Mouse (Mus musculus) heart, postnatal 0 days (tissue): ENCODE data around the gene Lipf. TPM values are rescaled to one million over a fixed set of nuclear protein-coding genes. Genes with fewer than 3 reads are reported as not detected.

Experiments used
- ATAC-seq: fragments of 200-750 bp; cut with Nextera tagmentation; 2 replicates; pipeline ENCODE4 v1.8.0; 2017; ENCODE audit warnings: low read depth, moderate number of reproducible peaks, moderate library complexity; ENCODE audit not compliant: insufficient read depth
- DNase-seq: peaks from one replicate; pipeline ENCODE4 v3.0.0-alpha.2; 2016; ENCODE audit warnings: low spot score
- H3K27ac ChIP-seq: fragments of 300-500 bp; sonication (generic); 2 replicates; pipeline ENCODE4 v1.5.1; 2014; ENCODE audit warnings: low read depth, mild to moderate bottlenecking
- H3K27me3 ChIP-seq: fragments of 300-500 bp; sonication (generic); 2 replicates; pipeline ENCODE4 v1.6.1; 2014; ENCODE audit warnings: low read length, mixed read lengths; ENCODE audit not compliant: control insufficient read depth, insufficient read depth
- H3K36me3 ChIP-seq: fragments of 300-500 bp; sonication (generic); replicated peaks from 2 replicates; pipeline ENCODE4 v1.6.1; 2014; ENCODE audit warnings: low read length, mixed read lengths; ENCODE audit not compliant: control insufficient read depth, insufficient read depth
- H3K4me1 ChIP-seq: fragments of 300-500 bp; sonication (generic); 2 replicates; pipeline ENCODE4 v1.6.1; 2014; ENCODE audit warnings: antibody characterized with exemption; ENCODE audit not compliant: control insufficient read depth, insufficient read depth
- H3K4me2 ChIP-seq: fragments of 300-500 bp; sonication (generic); 2 replicates; pipeline ENCODE4 v1.6.1; 2014; ENCODE audit warnings: low read depth, mild to moderate bottlenecking, low read length, moderate library complexity
- H3K4me3 ChIP-seq: fragments of 300-500 bp; sonication (generic); 2 replicates; pipeline ENCODE4 v1.5.1; 2014; ENCODE audit warnings: low read depth, low read length
- H3K9ac ChIP-seq: fragments of 300-500 bp; sonication (generic); replicated peaks from 2 replicates; pipeline ENCODE4 v1.6.1; 2014; ENCODE audit warnings: low read depth, low read length, mixed read lengths
- H3K9me3 ChIP-seq: fragments of 300-500 bp; sonication (generic); replicated peaks from 2 replicates; pipeline ENCODE4 v1.6.1; 2016; ENCODE audit warnings: low read length; ENCODE audit not compliant: control insufficient read depth
- CTCF ChIP-seq: IDR thresholded peaks from 2 replicates; pipeline ENCODE4 v1.5.1; 2016; ENCODE audit warnings: antibody characterized with exemption, control low read depth, low read depth
- EP300 ChIP-seq: IDR thresholded peaks from 2 replicates; pipeline ENCODE4 v1.6.1; 2016; ENCODE audit warnings: antibody characterized with exemption, low read depth
- WGBS: fragments of 180-500 bp; shearing (Covaris S2); extraction: QIAGEN DNeasy Blood & Tissue Kit; methylation state at CpG from one replicate; pipeline ENCODE4 v1.1.7; 2014; 5-methylcytosine and 5-hydroxymethylcytosine counted together
- polyA plus RNA-seq: library from polyadenylated mRNA; unstranded; fragments of >200 nt; fragmentation: Nextera tagmentation; extraction: Ambion mirVana; gene quantifications from 2 replicates; pipeline ENCODE4 v1.2.1, GENCODE M21; 2015
- total RNA-seq: library from RNA; depleted of rRNA; stranded (reverse); fragments of >200 nt; gene quantifications from 2 replicates; pipeline ENCODE4 v1.2.3, GENCODE M21; 2014; ENCODE audit warnings: low replicate concordance; rRNA removed

The Lipf gene
- total and polyA plus RNA-seq, 2 experiments from 2014 or later, result not detected

DNA sequence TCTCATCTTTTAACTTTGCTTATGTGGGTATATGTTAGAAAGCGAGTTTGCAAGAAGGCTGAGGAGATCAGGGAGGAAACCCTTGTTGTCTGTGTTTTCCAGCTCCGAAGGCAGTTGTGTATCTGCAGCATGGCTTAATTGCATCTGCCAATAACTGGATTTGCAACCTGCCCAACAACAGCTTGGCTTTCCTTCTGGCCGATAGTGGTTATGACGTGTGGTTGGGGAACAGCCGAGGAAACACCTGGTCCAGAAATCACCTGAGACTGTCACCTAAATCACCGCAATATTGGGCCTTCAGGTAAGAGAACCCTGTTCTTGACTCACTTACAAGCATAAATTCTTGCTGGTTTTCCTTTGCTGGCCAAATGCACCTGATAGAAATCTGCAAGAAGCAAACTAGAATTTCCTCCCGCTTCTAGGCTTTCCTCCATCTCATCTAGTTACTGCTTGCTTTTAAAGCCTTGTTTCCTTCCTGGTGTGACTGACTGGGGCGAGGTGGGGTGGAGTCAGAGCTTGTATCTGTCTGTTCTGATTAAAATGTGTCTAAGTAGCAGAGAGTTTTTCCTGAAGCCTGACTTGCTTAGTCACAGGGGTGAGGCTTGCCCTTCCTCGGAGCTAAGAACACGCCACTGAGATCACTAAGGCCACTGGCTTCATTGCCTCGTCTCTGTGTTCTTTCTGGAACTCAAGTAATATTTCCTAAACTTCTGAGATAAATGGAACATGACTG lies 60.6 kb downstream of the Lipf start:
- TF ChIP-seq EP300 (no peak), CTCF (no peak)
- no peak overlapping the region for H3K27ac ChIP-seq
- no peak overlapping the region for H3K4me3 ChIP-seq
- no peaks in the 10 kb centered on the region for H3K9me3 ChIP-seq
- no peaks in the 10 kb centered on the region for H3K4me1 ChIP-seq
- ATAC-seq, result no peak
- no peaks in the 10 kb centered on the region for H3K36me3 ChIP-seq
- no peaks in the 10 kb centered on the region for H3K27me3 ChIP-seq
- DNase-seq, result no peak
- WGBS, result 67% methylated on average over 11 of the region's 11 CpGs
- H3K4me2 ChIP-seq, result no peak overlapping the region
- H3K9ac ChIP-seq, result no peak overlapping the region

DNA sequence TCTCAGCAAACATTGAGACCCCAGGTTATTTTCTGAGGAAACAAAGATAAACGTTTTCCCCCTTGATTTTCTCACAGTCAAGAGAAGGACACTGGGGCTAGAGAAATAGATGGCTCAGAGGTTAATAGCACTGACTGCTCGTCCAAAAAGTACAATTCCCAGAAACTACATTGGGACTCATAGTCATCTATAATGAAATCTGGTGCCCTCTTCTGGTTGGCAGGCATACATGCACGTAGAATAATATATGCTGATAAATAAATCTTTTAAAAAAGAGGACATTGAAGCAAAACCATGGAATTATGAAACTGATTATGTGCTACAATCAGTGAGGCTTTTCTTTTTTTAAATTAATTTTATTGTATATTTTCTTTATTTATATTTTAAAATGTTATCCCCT lies 61.8 kb downstream of the Lipf start:
- Histone ChIP-seq H3K27me3 (no peaks in the 10 kb centered on the region), H3K9ac (no peak overlapping the region), H3K36me3 (no peaks in the 10 kb centered on the region), H3K4me1 (no peaks in the 10 kb centered on the region), H3K9me3 (no peaks in the 10 kb centered on the region), H3K4me2 (no peak overlapping the region), H3K4me3 (no peak overlapping the region), H3K27ac (no peak overlapping the region)
- DNase-seq (peak; percentile 22), ATAC-seq (no peak)
- TF ChIP-seq CTCF (peak; percentile 51), EP300 (no peak)
- 19% methylated on average over 3 of the region's 3 CpGs for WGBS

Other genes starting within 250 kb of the Lipf start
- gene Lipo2, start 209.8 kb upstream of the Lipf start, total RNA-seq, result 0.53 TPM in 1 of 2 replicates, not detected in the other
- gene Lipo2, start 209.8 kb upstream of the Lipf start, polyA plus RNA-seq, result 0.30 and 0.31 TPM in 2 replicates
- 7.6 and 12.9 TPM in 2 replicates for gene Lipo3, start 199.2 kb upstream of the Lipf start, total RNA-seq
- 12.2 and 12.6 TPM in 2 replicates for gene Lipo3, start 199.2 kb upstream of the Lipf start, polyA plus RNA-seq
- gene Lipo1, start 173.7 kb upstream of the Lipf start, total RNA-seq, result not detected in 2 replicates
- gene Lipo1, start 173.7 kb upstream of the Lipf start, polyA plus RNA-seq, result not detected in 2 replicates
- gene Lipk, start 47.1 kb downstream of the Lipf start, total RNA-seq, result not detected in 2 replicates
- gene Lipk, start 47.1 kb downstream of the Lipf start, polyA plus RNA-seq, result not detected in 2 replicates
- gene Lipn, start 106.2 kb downstream of the Lipf start, total RNA-seq, result not detected in 2 replicates
- not detected in 2 replicates for gene Lipn, start 106.2 kb downstream of the Lipf start, polyA plus RNA-seq
- not detected in 2 replicates for gene Lipm, start 139.7 kb downstream of the Lipf start, total RNA-seq
- gene Lipm, start 139.7 kb downstream of the Lipf start, polyA plus RNA-seq, result not detected in 2 replicates
- gene Ankrd22, start 204.9 kb downstream of the Lipf start, total RNA-seq, result 0.34 TPM in 1 of 2 replicates, not detected in the other
- not detected in 2 replicates for gene Ankrd22, start 204.9 kb downstream of the Lipf start, polyA plus RNA-seq
- 9.4 and 9.9 TPM in 2 replicates for gene Stambpl1, start 231.0 kb downstream of the Lipf start, total RNA-seq
- 7.2 and 7.4 TPM in 2 replicates for gene Stambpl1, start 231.0 kb downstream of the Lipf start, polyA plus RNA-seq